Mouse (Mus musculus) liver, embryonic 14.5 days (tissue): ENCODE results near the gene Ikzf1. TPM values are rescaled to one million over a fixed set of nuclear protein-coding genes. Genes with fewer than 3 reads are reported as not detected.
A peak's percentile ranks its signal among the peaks of the same experiment; 100 is the strongest.

Source experiments
- ATAC-seq: fragments of 200-750 bp; cut with Nextera tagmentation; 2 replicates; pipeline ENCODE4 v1.8.0; 2017; ENCODE audit warnings: moderate number of reproducible peaks, mild to moderate bottlenecking, moderate library complexity; ENCODE audit not compliant: insufficient read depth
- DNase-seq, 3 experiments: peaks; one replicate each; pipeline ENCODE4 v3.0.0-alpha.2; 2012 to 2013; ENCODE audit warnings: low read depth in 3 of 3, low spot score in 3 of 3
- H3K27ac ChIP-seq: fragments of 300-500 bp; sonication (generic); 2 replicates; pipeline ENCODE4 v1.5.1; 2014; ENCODE audit warnings: moderate library complexity, mild to moderate bottlenecking, control low read depth, inconsistent platforms
- H3K27me3 ChIP-seq: fragments of 300-500 bp; sonication (generic); 2 replicates; pipeline ENCODE4 v1.6.1; 2014; ENCODE audit warnings: mild to moderate bottlenecking, low read length, moderate library complexity; ENCODE audit not compliant: control insufficient read depth, insufficient read depth
- H3K36me3 ChIP-seq: fragments of 300-500 bp; sonication (generic); replicated peaks from 2 replicates; pipeline ENCODE4 v1.6.1; 2014; ENCODE audit warnings: low read depth; ENCODE audit not compliant: control insufficient read depth, insufficient read depth
- H3K4me1 ChIP-seq, 2 experiments: fragments of 200-500 bp in 1 of 2; fragments of 300-500 bp in 1 of 2; sonication (generic) in 1 of 2; replicated peaks; 2 replicates each; pipeline ENCODE4 v1.6.1; 2012 to 2014; ENCODE audit warnings: antibody characterized with exemption in 1 of 2, inconsistent platforms in 1 of 2, low read length in 1 of 2; ENCODE audit not compliant: control insufficient read depth in 2 of 2, insufficient read depth in 2 of 2
- H3K4me2 ChIP-seq: fragments of 300-500 bp; sonication (generic); 2 replicates; pipeline ENCODE4 v1.6.1; 2014; ENCODE audit warnings: low read depth, mild to moderate bottlenecking, control low read depth, moderate library complexity
- H3K4me3 ChIP-seq, 2 experiments: fragments of 200-500 bp in 1 of 2; fragments of 300-500 bp in 1 of 2; sonication (generic) in 1 of 2; 2 replicates each; pipeline ENCODE4 v1.5.1; 2012 to 2014; ENCODE audit warnings: low read depth in 2 of 2, low read length in 2 of 2, mild to moderate bottlenecking in 2 of 2, control low read depth in 1 of 2, inconsistent platforms in 1 of 2, moderate library complexity in 1 of 2; ENCODE audit not compliant: insufficient read depth in 1 of 2
- H3K9ac ChIP-seq: fragments of 300-500 bp; sonication (generic); replicated peaks from 2 replicates; pipeline ENCODE4 v1.6.1; 2014; ENCODE audit warnings: mild to moderate bottlenecking, control low read depth, moderate library complexity
- H3K9me3 ChIP-seq: fragments of 300-500 bp; sonication (generic); 2 replicates; pipeline ENCODE4 v1.6.1; 2016; ENCODE audit warnings: low read length, mixed read lengths; ENCODE audit not compliant: control insufficient read depth
- CTCF ChIP-seq: IDR thresholded peaks from 2 replicates; pipeline ENCODE4 v1.5.1; 2016; ENCODE audit warnings: antibody characterized with exemption, low read depth, control low read depth
- EP300 ChIP-seq: IDR thresholded peaks from 2 replicates; pipeline ENCODE4 v1.6.1; 2016; ENCODE audit warnings: antibody characterized with exemption, low read depth
- WGBS: fragments of 180-500 bp; shearing (Covaris S2); extraction: QIAGEN DNeasy Blood & Tissue Kit; methylation state at CpG from one replicate; pipeline ENCODE4 v1.1.7; 2014; ENCODE audit not compliant: insufficient replicate concordance; 5-methylcytosine and 5-hydroxymethylcytosine counted together
- polyA plus RNA-seq, 2 experiments: library from polyadenylated mRNA; depleted of rRNA in 1 of 2; stranded (reverse) in 1 of 2; unstranded in 1 of 2; fragments of >200 nt; fragmentation: Nextera tagmentation in 1 of 2; extraction: Ambion mirVana in 1 of 2; gene quantifications; 2 replicates each; pipeline versions ENCODE4 v1.2.1 to v1.2.3; 2012 to 2014

Ikzf1 gene
- polyA plus RNA-seq, 2 experiments: 46.6 to 65.4 TPM

- Histone ChIP-seq H3K36me3 (peaks cover 63% of the 10 kb centered on the region), H3K4me1 (peaks cover 2 to 9% of the 10 kb centered on the region in 2 experiments; a peak in 2 of 4 replicates), H3K9me3 (no peaks in the 10 kb centered on the region), H3K4me3 (no peak overlapping the region), H3K4me2 (no peak overlapping the region), H3K9ac (no peak overlapping the region), H3K27ac (no peak overlapping the region), H3K27me3 (no peaks in the 10 kb centered on the region)
- TF ChIP-seq EP300 (no peak), CTCF (no peak)
- DNase-seq (no peak), ATAC-seq (no peak)
Measured at GRCm38 (mm10) chr11:11710718-11711117, 25.9 kb downstream of the Ikzf1 start.

GRCm38 (mm10) chr11:11711748-11712147, 26.9 kb downstream of the Ikzf1 start:
- no peak for TF ChIP-seq EP300
- 25% methylated on average over 7 of the region's 7 CpGs for WGBS
- Histone ChIP-seq H3K9me3 (no peaks in the 10 kb centered on the region), H3K4me3 (no peak overlapping the region), H3K4me1 (peaks cover 2 to 9% of the 10 kb centered on the region in 2 experiments; a peak in 2 of 4 replicates), H3K4me2 (no peak overlapping the region), H3K9ac (peak overlapping the region; percentile 27; the same call in 1 of the 2 replicates), H3K27ac (no peak overlapping the region; the same call in 1 of the 2 replicates), H3K36me3 (peaks cover 65% of the 10 kb centered on the region), H3K27me3 (no peaks in the 10 kb centered on the region)
- DNase-seq: no peak
- no peak for ATAC-seq

- H3K4me2 ChIP-seq: no peak overlapping the region
- ATAC-seq (no peak), DNase-seq (no peak)
- H3K4me1 ChIP-seq: peaks cover 8 to 23% of the 10 kb centered on the region in 2 experiments; a peak in 3 of 4 replicates
- TF ChIP-seq EP300: no peak
- no peak for TF ChIP-seq CTCF
- H3K9me3 ChIP-seq: no peaks in the 10 kb centered on the region
- H3K36me3 ChIP-seq: peaks cover 65% of the 10 kb centered on the region
- no peak overlapping the region for H3K4me3 ChIP-seq
- WGBS: 69% methylated on average over 2 of the region's 2 CpGs
- H3K9ac ChIP-seq: no peak overlapping the region
- no peaks in the 10 kb centered on the region for H3K27me3 ChIP-seq
- H3K27ac ChIP-seq: no peak overlapping the region
Measured at GRCm38 (mm10) chr11:11714676-11715075, 29.9 kb downstream of the Ikzf1 start.

GRCm38 (mm10) chr11:11715963-11716691, 31.3 kb downstream of the Ikzf1 start:
- ATAC-seq (no peak), DNase-seq (no peak)
- no peak overlapping the region for H3K4me3 ChIP-seq
- peaks cover 8 to 23% of the 10 kb centered on the region in 2 experiments; a peak in 3 of 4 replicates for H3K4me1 ChIP-seq
- no peak overlapping the region; the same call in 1 of the 2 replicates for H3K27ac ChIP-seq
- H3K4me2 ChIP-seq: no peak overlapping the region
- WGBS: 60% methylated on average over 7 of the region's 7 CpGs
- TF ChIP-seq EP300: no peak
- TF ChIP-seq CTCF: no peak
- H3K27me3 ChIP-seq: no peaks in the 10 kb centered on the region
- no peak overlapping the region for H3K9ac ChIP-seq
- H3K9me3 ChIP-seq: no peaks in the 10 kb centered on the region
- H3K36me3 ChIP-seq: peaks cover 59% of the 10 kb centered on the region

- H3K9me3 ChIP-seq: no peaks in the 10 kb centered on the region
- ATAC-seq (no peak), DNase-seq (no peak)
- no peak overlapping the region for H3K4me2 ChIP-seq
- WGBS: 77% methylated on average over 2 of the region's 2 CpGs
- TF ChIP-seq CTCF (no peak), EP300 (no peak)
- peaks cover 59% of the 10 kb centered on the region for H3K36me3 ChIP-seq
- H3K4me1 ChIP-seq: peaks cover 6 to 18% of the 10 kb centered on the region in 2 experiments; a peak in 3 of 4 replicates
- no peak overlapping the region for H3K9ac ChIP-seq
- H3K27me3 ChIP-seq: no peaks in the 10 kb centered on the region
- H3K27ac ChIP-seq: no peak overlapping the region
- H3K4me3 ChIP-seq: no peak overlapping the region
Measured at GRCm38 (mm10) chr11:11716692-11717037, 31.9 kb downstream of the Ikzf1 start.
